Mouse (Mus musculus) heart, adult 2 months (tissue): ENCODE results near the gene Tmem138.

Experiments used
- CTCF ChIP-seq: fragments of 200-600 bp; IDR thresholded peaks from 2 replicates; pipeline ENCODE4 v1.8.1; 2022; ENCODE audit warnings: antibody characterized with exemption, mild to moderate bottlenecking, moderate library complexity
- POLR2A ChIP-seq: fragments of 200-500 bp; IDR thresholded peaks from 2 replicates; pipeline ENCODE4 v1.6.1; 2011; ENCODE audit warnings: mild to moderate bottlenecking, low read depth, low read length, control low read depth; ENCODE audit not compliant: insufficient read depth

GRCm38 (mm10) chr19:10560108-10560507 is 17.1 kb downstream of the Tmem138 start:
- TF ChIP-seq CTCF (peak; percentile 49), POLR2A (no peak)
